ENCODE assay signal across 15 mouse cellular contexts in genomic region chr5:91204225-91205005, GRCm38 (mm10).
DNase-seq lines count a peak whose midpoint lies in the region; ATAC-seq and TF ChIP-seq lines count a peak whose summit lies in the region.
"Had no signal": no experiment of that assay in that cellular context is flagged by ENCODE, and none has a peak within 500 bp of the region (broad histone marks: within the 10 kb centered on the region; RNA-seq: fewer than 3 reads in every experiment).

No protein-coding gene starts in this region.

- peak; percentile 82 for DNase-seq in kidney, adult 9 months
- peak; percentile 8 for DNase-seq in limb, embryonic 14.5 days (ENCODE audit: low spot score)
- no peak for DNase-seq in B cell, adult 2 months
- DNase-seq: cerebellum, adult 8-10 months; gastrocnemius, postnatal 14 days; liver, embryonic 13.5 days had no signal

- no peak overlapping the region for H3K9ac ChIP-seq in kidney, embryonic 16.5 days (replicated peaks; ENCODE audit: low read length)
- no peak overlapping the region for H3K9ac ChIP-seq in intestine, embryonic 15.5 days
- H3K9ac ChIP-seq in limb, embryonic 14.5 days (ENCODE audit: low read depth, low read length, severe bottlenecking): no peak overlapping the region
- H3K9ac ChIP-seq: embryonic facial prominence, embryonic 15.5 days; forebrain, embryonic 15.5 days; heart, embryonic 13.5 days; hindbrain, embryonic 13.5 days; liver, embryonic 13.5 days had no signal

- ATAC-seq in kidney, embryonic 16.5 days (ENCODE audit: low FRiP score, low TSS enrichment): no peak; the same call in 1 of the 2 replicates
- ATAC-seq in intestine, embryonic 15.5 days: peak; percentile 46
- ATAC-seq in limb, embryonic 14.5 days (ENCODE audit: low FRiP score, low read depth): 0 out of 2 replicates have a peak, but pooled peaks have one; percentile 30
- no peak for ATAC-seq in erythroblast, adult 5-6 weeks (replicated peaks; ENCODE audit: low FRiP score, poor library complexity, severe bottlenecking)
- ATAC-seq: forebrain, embryonic 15.5 days had no signal

- 79% methylated on average over 13 of the region's 13 CpGs for whole genome bisulfite sequencing in kidney, embryonic 16.5 days
- 75% methylated on average over 13 of the region's 13 CpGs for WGBS in intestine, embryonic 15.5 days
- 47% methylated on average over 13 of the region's 13 CpGs for WGBS in limb, embryonic 14.5 days
- WGBS in small intestine, adult 2 months: 47% methylated on average over 13 of the region's 13 CpGs

- H3K9me3 ChIP-seq in kidney, embryonic 16.5 days (ENCODE audit: low read length): no peaks in the 10 kb centered on the region
- no peaks in the 10 kb centered on the region for H3K9me3 ChIP-seq in intestine, embryonic 15.5 days
- H3K9me3 ChIP-seq in limb, embryonic 14.5 days (ENCODE audit: control insufficient read depth, low read length): no peaks in the 10 kb centered on the region
- H3K9me3 ChIP-seq: embryonic facial prominence, embryonic 15.5 days; forebrain, embryonic 15.5 days; heart, embryonic 13.5 days; hindbrain, embryonic 13.5 days; liver, embryonic 13.5 days; midbrain, embryonic 10.5 days had no signal

- no peaks in the 10 kb centered on the region for H3K27me3 ChIP-seq in kidney, embryonic 16.5 days (ENCODE audit: insufficient read depth, low read length)
- no peaks in the 10 kb centered on the region for H3K27me3 ChIP-seq in intestine, embryonic 15.5 days (replicated peaks)
- H3K27me3 ChIP-seq in limb, embryonic 14.5 days (ENCODE audit: control insufficient read depth, insufficient read depth, low read length): no peaks in the 10 kb centered on the region
- H3K27me3 ChIP-seq in small intestine, adult 2 months (ENCODE audit: control insufficient read depth, insufficient read depth, low read length): no peaks in the 10 kb centered on the region
- H3K27me3 ChIP-seq: embryonic facial prominence, embryonic 15.5 days; forebrain, embryonic 15.5 days; heart, embryonic 13.5 days; hindbrain, embryonic 13.5 days; liver, embryonic 13.5 days had no signal

- TF ChIP-seq POLR2A in limb, embryonic 14.5 days (IDR thresholded peaks at IDR 0.05; ENCODE audit: borderline replicate concordance, extremely low read depth, insufficient read depth, insufficient read length): no peak
- no peak for TF ChIP-seq POLR2A in small intestine, adult 2 months (IDR thresholded peaks at IDR 0.05; ENCODE audit: low read depth, low read length)

- no peak for TF ChIP-seq CTCF in small intestine, adult 2 months (IDR thresholded peaks at IDR 0.05; ENCODE audit: extremely low read depth, insufficient read length, insufficient replicate concordance, low read depth, low read length)

- no peak overlapping the region for H3K4me3 ChIP-seq in kidney, embryonic 16.5 days (ENCODE audit: low read length)
- H3K4me3 ChIP-seq in intestine, embryonic 15.5 days (replicated peaks): no peak overlapping the region
- H3K4me3 ChIP-seq in limb, embryonic 14.5 days (replicated peaks; ENCODE audit: low read length): no peak overlapping the region
- no peak overlapping the region for H3K4me3 ChIP-seq in small intestine, adult 2 months (ENCODE audit: low read depth, low read length)
- H3K4me3 ChIP-seq: embryonic facial prominence, embryonic 15.5 days; forebrain, embryonic 15.5 days; heart, embryonic 13.5 days; hindbrain, embryonic 13.5 days; liver, embryonic 13.5 days; midbrain, embryonic 10.5 days had no signal

- no peak overlapping the region for H3K27ac ChIP-seq in kidney, embryonic 16.5 days (ENCODE audit: low read length)
- no peak overlapping the region for H3K27ac ChIP-seq in intestine, embryonic 15.5 days
- H3K27ac ChIP-seq in limb, embryonic 14.5 days (replicated peaks; ENCODE audit: low read depth, low read length): no peak overlapping the region
- peak overlapping the region; percentile 33 for H3K27ac ChIP-seq in small intestine, adult 2 months (ENCODE audit: insufficient read depth, low read depth, low read length)
- H3K27ac ChIP-seq: embryonic facial prominence, embryonic 15.5 days; forebrain, embryonic 15.5 days; heart, embryonic 13.5 days; hindbrain, embryonic 13.5 days; liver, embryonic 13.5 days; midbrain, embryonic 10.5 days had no signal

- no peak overlapping the region for H3K4me2 ChIP-seq in kidney, embryonic 16.5 days (replicated peaks; ENCODE audit: low read depth, low read length)
- no peak overlapping the region for H3K4me2 ChIP-seq in intestine, embryonic 15.5 days (replicated peaks)
- H3K4me2 ChIP-seq in limb, embryonic 14.5 days (replicated peaks; ENCODE audit: low read depth, low read length, severe bottlenecking): no peak overlapping the region
- H3K4me2 ChIP-seq: embryonic facial prominence, embryonic 15.5 days; forebrain, embryonic 15.5 days; heart, embryonic 13.5 days; hindbrain, embryonic 13.5 days; liver, embryonic 13.5 days had no signal

- H3K4me1 ChIP-seq in kidney, embryonic 16.5 days (ENCODE audit: insufficient read depth, low read length): no peaks in the 10 kb centered on the region
- H3K4me1 ChIP-seq in intestine, embryonic 15.5 days (replicated peaks): no peaks in the 10 kb centered on the region
- peaks cover 3% of the 10 kb centered on the region; the same call in 1 of the 2 replicates for H3K4me1 ChIP-seq in limb, embryonic 14.5 days (ENCODE audit: control insufficient read depth, insufficient read depth, low read length)
- H3K4me1 ChIP-seq in small intestine, adult 2 months (ENCODE audit: control insufficient read depth, insufficient read depth, insufficient read length, low read length): peaks cover 16% of the 10 kb centered on the region; the same call in 1 of the 2 replicates
- H3K4me1 ChIP-seq: embryonic facial prominence, embryonic 15.5 days; forebrain, embryonic 15.5 days; hindbrain, embryonic 13.5 days; liver, embryonic 13.5 days; midbrain, embryonic 10.5 days had no signal

- no peaks in the 10 kb centered on the region for H3K36me3 ChIP-seq in kidney, embryonic 16.5 days (ENCODE audit: insufficient read depth, low read length)
- no peaks in the 10 kb centered on the region for H3K36me3 ChIP-seq in intestine, embryonic 15.5 days
- no peaks in the 10 kb centered on the region for H3K36me3 ChIP-seq in limb, embryonic 14.5 days (ENCODE audit: control insufficient read depth, insufficient read depth, low read length)
- H3K36me3 ChIP-seq in small intestine, adult 2 months (ENCODE audit: control insufficient read depth, insufficient read depth, low read length): no peaks in the 10 kb centered on the region
- H3K36me3 ChIP-seq: embryonic facial prominence, embryonic 15.5 days; forebrain, embryonic 15.5 days; heart, embryonic 13.5 days; hindbrain, embryonic 13.5 days; liver, embryonic 13.5 days; midbrain, embryonic 10.5 days had no signal

Comparison
In these comparisons a context has a peak if more than half of its experiments do, and no peak if none do; other contexts are left out.
1. DNase-seq: peak in kidney, adult 9 months (single experiment) and limb, embryonic 14.5 days (single experiment); none in B cell, adult 2 months (0 of 2).
2. ATAC-seq: peak in intestine, embryonic 15.5 days (single experiment) and limb, embryonic 14.5 days (single experiment); none in kidney, embryonic 16.5 days (single experiment) and erythroblast, adult 5-6 weeks (single experiment).